Mouse (Mus musculus) spleen, adult 12 weeks (tissue): ENCODE results near the gene Flt4.
"Not testable (repeated sequence)": the region's sequence is repeated elsewhere in the genome, so short reads cannot be mapped to it uniquely, and the experiment has no call there.

ENCODE experiments used
- DNase-seq: peaks from one replicate; pipeline ENCODE4 v3.0.0; 2022; ENCODE audit warnings: low spot score

Gene Flt4

DNA sequence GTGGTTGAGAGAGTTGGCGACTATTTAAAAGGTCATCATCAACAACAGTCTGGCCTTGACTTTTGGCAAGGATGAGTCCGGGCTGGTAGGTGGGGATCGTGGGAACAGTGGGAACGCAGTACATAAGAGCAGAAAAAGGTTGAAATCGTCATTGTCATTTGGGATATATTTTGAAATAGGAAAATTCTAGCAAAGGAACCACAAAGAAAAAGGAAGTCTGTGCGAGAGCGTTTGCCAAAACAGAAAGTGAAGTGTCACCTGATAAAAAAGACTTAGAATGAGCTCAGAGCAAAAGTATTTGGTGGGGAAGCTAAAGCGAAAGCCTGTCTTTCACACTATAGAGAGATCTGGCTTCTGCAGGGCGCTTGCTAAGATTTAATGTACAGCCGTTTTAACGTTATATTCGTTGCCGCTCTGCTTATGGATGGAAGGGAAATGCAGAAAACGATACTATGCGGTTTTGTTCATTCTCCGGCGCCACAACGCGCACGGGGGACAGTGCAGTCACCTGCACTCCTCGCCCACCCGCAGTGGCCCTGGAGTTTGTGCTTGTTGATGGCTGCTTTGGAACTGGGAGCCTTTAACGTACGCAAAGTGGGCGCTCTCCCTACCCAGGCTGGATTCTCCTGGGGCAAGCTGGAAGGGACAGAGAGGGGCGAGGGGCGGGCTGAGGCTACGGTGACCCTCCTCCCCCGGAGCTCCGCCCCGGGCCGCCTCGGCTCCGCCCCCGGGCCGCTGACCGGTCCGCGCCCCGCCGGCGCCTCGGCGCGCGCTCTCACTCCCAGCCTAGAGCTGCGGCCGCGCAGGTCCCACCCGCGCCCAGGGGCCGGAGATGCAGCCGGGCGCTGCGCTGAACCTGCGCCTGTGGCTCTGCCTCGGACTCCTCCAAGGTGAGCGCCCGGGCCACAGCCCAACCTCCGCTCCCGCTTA is at the start of gene Flt4:
Flt4 (plus strand) TSS at position 326 of the 930 bp plus-strand sequence.
- DNase-seq: not testable (repeated sequence)

DNA sequence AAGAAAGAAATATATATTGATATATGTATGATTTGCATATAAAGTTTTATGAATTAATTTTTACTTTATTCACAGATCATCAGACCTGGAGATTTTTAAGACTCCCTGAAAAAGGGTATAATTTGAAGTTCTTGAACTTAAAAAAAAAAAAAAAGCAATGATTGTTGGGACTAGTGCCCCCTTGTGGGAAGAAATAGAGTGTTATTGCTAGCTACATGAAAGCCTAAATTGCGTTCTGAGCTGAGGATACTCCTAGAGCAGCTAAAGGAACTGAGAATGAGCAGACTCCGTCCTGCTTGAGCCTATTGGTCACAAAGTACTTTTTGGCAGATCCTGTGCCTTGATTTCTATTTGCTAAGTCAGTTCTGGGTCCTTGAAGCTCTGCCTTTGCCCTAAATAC is 34.0 kb upstream of the Flt4 start:
- not testable (repeated sequence) for DNase-seq

DNA sequence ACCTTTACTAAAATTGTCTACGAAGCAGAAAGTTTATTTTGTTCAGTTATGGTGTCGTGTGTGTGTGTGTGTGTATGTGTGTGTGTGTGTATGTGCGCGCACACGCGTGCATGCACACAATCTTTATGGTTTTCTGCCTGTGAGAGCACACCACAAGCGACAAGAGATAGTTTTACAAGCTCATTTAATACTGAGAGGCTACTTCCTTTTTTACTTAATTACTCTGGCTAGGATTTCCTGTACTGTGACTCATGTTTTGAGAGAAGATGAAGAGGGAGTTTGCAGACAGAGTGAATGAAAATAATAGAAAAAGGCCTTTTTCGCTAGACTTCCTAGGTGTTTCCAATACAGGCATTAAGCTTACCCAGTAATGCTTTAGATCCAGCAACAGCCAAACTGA is 28.6 kb upstream of the Flt4 start:
- not testable (repeated sequence) for DNase-seq

DNA sequence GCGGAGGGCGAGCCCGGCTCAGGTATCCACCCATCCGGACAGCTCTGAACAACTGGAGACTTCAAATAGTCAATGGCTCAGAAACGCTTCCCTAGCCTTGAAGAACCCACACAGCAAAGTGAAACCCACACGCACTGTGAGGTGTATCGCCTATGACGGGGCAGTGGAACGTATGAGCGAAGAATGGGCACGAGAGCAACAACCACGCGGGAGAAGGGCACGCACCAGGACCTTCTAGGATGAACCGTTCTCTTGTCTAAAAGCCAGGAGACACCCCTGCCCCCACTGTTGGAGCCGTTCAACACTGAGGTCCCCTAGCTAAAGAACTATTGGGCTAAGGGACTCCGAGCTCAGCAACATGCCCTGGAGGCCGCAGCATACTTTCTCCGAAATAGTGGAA is 18.9 kb upstream of the Flt4 start:
- no peak for DNase-seq

DNA sequence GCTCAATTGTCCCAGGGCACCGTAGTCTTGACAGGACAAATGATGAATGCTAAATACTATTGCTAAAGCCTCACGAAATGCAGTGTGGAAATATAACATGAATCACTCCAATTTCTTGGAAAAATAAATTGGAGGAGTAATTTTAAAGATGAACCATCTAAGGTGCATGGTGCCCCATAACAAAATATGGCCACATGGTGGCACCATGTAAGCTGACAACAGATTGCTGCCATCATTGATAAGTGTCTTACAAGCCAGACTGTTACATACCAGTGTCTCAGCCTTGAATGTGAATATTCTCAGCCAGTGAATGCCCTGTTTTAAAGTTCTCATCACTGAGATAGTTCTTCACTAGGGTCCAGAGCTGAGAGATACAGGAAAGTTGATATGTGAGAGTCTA is 11.9 kb upstream of the Flt4 start:
- not testable (repeated sequence) for DNase-seq

DNA sequence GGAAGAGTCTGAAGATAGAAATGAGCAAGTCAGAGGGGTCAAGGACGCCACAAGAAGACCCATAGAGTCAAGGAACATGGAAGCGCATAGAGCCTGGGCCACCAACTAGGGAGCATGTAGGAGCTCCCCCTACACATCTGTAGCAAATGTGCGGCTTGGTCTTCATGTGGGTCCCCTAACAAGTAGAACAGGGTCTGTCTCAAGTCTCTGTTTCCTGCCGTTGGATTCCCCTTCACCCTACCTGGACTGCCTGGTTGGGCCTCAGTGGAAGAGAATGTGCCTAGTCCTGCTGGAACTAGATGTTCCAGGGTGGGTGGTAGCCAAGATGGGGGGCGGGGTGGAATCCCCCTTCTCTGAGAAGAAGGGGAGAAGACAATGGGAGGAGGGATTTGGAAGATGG is 757 bp upstream of the Flt4 start:
- DNase-seq: not testable (repeated sequence)

DNA sequence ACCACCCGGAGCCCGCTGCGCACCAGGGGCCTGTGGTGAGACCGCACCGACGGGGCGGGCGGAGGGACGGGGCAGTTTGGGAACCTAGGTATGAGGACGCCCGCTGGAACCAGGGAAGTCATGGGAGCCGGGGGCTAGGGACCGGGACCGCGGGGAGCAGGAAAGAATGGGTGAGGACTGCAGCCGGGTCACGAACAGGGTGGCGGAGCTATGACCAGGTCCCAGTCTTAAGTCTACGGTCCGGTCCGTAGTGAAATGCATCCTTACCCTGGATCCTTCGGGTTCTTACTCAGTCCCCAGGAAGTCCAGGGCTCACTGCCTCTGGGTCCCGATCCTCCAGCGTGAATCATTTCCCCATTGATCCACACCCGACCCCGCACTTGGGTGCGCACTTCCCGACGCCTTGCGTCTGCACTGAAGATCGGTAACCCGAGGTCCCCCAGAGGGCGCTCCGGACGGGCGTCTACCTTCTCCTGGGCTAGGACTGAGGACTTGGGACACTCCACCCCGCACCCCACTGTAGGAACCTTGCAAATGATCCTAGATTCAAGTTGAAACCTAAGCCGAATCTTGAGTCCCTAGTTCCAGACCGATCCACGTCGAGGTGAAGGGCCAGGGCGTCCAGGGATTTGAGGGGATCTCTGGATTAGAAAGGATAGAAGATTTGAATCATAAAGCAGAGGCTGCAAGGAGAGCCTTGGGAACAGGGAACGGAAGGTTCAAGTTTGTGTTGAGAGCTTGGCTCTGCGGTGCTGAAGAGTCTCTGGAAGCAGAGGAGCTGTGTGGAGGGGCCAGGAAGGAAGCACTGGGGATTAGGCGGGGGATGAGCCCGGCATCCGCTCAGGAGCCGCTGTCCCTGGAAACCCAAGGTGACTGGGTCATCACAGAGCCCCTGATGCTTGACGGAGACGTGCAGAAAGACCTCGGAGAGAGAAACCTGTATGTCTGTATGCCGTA is 1.1 kb downstream of the Flt4 start:
- DNase-seq: not testable (repeated sequence)

DNA sequence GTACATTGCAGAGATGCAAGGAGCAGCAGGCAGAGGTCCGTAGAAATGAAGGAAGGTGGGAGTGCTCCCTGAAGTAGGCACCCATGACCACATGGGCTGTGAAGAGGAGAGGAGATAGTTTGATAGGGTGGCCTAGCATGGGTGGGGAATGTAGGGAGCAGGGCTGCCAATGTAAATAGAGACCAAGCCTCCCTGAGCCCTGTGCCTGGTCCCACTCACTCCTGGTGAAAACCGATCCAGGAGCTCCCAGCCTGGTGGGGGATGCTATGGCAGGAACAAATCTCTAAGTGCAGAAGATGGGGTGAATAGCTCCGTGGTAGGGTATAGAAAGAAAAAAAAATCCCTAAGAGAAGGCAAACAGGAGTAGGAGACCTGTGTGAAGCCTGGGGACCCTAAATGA is 2.3 kb downstream of the Flt4 start:
- not testable (repeated sequence) for DNase-seq

DNA sequence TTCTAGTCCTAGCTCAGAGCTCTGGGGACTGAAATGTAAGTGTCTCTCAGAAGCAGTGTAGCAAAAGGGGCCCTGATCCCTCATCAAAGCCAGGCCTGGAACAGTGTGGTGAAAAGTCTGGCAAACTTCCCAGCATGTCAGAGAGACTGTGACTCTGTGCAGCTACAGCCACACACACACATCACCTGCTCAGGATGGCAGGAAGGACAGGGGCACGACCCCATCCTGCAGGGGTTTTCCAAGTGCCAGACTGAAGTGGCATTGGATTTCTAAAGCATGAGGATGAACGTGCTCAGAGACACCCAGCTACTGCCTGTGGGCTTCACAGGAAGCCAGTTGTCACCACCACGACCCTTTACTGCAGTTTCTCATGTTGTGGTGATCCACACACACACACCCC is 3.1 kb downstream of the Flt4 start:
- no peak for DNase-seq

DNA sequence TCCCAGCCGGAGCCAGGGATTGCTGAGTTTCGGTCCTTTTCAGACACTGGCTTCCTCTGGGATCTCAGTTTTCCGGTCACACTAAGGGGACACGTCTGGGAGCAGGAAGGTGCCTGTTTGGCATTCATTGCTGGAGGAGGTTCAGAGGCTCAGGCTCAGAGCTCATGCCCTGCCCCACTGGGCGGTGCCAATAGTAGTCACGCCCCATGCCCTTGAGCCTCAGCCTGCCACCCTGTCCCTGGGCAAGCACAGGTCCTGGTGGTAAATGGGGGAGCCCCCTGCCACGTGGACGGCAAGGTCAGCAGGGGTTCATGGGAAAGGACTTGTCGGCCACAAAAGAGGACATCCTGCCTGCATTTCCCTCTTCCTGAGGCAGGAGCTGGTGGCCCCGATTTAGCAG is 4.3 kb downstream of the Flt4 start:
- no peak for DNase-seq

DNA sequence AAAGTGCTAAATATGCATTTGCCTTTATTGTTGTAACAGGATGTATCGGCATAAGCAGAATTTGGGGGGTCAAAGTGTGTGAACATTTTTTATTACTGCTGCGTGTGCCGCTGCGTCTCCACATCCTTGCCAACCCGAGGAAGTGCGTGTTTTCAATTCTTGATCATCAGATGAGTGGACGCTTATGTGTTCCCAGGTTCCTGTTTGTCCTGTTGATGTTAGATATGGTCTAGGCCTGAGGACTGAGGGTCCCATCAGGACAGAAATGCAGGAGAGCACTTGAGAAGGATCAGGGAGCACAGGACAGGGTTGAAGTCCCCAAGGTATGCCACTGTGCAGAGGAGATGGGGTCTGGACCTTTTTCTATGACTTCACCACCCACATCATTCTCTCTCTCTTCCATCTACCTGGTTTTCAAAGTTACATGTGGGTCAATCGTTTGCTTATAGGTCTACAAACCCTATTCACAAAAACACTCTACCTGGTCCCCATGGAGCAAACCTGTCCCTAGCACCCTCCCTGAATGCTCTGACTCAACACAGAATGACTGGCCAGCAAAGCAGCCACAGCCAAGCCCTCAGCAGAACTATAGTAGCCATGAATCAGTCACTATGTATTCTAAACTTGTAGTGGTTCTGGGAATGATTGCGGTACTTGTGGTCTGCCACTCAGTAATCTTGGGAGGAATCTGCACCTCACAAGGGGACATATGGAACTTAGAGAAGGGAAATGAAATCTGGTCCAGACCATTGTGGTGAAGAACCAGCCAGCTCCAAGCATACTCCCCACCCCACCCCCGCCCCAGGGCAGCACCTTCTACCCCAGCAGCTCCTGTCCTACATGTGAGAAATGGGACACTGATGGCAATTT is 7.0 kb downstream of the Flt4 start:
- DNase-seq: no peak

DNA sequence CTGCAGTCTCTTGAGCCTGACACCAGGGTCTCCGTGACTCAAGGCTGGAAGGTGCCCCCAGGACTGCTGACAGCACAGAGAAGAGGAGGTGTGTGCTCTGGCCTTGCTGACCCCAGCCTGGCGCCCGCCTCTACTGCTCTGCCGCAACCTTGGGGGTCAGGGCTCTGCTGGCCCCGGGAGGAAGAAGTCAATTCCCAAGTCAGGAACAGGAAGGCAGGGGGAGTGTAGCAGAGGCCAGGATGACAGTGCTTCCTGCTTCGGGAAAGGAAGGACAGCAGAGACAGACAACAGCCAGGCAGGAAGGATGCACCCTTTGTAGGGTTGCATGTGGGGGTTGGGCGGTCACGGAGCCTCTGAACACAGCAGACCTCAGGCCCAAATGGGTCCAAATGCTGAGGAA is 9.4 kb downstream of the Flt4 start:
- no peak for DNase-seq

DNA sequence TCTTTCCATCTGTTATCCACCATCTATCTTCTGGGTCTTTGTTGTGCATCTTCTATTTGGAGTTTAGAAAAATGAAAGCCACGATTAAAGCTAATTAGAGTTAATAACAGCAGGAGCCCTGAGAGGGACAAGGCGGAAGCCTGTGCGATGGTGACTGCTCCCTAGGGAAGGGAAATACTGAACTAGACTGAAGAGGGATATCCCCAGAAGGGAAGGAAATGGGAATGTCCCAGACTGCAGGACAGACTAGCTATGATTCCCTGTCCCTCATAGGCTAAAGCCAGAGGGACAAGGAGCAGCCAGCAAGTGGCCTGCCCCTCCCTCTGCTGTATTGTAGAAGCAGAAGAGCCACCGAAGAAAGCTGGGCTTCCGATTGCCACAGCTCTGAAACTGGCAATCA is 12.9 kb downstream of the Flt4 start:
- no peak for DNase-seq

DNA sequence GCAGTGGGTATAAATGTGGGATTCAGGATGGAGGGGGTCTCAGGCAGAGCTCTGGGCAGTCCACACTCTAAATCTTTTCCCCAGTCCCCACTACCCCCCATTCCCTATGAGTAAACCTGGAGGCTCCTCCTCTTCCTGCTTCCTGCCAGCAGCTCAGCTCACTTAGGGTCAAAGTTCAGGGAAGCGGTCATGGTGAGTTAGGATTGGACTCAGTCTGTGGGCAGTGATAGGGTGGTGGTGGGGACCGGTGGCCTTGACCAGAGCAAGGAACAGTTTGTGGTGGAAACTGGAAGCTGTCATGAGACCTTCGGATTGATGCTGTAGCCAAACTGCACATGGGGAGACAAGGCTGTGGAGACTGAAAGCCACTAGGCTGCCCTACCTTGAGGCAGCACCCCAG is 15.1 kb downstream of the Flt4 start:
- DNase-seq: no peak

DNA sequence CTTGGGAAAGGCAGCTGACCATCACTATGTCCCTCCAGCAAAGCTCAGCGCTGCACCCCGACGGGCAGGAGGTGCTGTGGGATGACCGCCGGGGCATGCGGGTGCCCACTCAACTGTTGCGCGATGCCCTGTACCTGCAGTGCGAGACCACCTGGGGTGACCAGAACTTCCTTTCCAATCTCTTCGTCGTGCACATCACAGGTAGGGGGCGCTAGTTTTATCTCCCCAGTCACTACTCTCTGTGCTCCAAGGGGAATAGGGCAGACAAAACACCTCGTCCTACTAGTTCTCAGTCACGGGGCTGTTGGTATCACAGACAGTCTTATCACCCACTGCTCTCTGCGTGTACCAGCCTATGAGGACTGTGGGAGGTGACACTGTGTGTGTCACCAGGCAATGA is 16.8 kb downstream of the Flt4 start:
- no peak for DNase-seq

DNA sequence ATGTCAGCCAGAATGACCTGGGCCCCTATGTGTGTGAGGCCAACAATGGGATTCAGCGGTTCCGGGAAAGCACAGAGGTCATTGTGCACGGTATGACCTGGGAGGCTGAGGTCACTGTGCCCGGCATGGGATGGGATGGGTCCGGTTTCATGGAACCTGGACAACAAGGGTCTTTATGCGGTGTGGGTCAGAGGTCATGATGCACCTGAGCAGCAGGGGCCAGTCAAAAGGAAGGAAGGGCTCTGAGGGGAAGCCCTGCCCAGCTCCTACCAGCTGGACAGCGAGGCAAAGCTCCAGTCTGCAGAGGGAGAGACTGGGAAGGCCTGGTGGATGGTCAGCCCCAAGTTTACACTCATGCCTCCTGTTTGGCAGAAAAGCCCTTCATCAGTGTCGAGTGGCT is 17.7 kb downstream of the Flt4 start:
- DNase-seq: no peak

DNA sequence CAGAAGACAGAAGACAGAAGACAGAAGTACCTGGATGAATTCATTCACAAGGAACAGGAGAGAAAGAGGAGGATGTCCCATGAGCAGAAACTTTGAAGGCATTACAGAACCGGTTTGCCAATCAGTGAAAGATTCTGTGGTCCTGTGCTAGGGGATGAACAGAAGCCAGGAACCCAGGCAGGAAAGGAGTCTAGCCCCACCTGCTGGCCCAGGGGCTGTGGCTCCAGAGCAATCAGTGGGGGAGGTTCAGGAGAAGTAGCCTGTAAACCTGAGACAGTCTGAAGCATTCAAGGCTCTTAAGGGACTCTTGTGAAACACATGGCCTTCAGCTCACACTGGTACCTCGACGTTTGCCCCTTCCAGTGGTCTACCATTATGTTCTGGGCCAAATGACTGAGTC is 22.1 kb downstream of the Flt4 start:
- DNase-seq: no peak

DNA sequence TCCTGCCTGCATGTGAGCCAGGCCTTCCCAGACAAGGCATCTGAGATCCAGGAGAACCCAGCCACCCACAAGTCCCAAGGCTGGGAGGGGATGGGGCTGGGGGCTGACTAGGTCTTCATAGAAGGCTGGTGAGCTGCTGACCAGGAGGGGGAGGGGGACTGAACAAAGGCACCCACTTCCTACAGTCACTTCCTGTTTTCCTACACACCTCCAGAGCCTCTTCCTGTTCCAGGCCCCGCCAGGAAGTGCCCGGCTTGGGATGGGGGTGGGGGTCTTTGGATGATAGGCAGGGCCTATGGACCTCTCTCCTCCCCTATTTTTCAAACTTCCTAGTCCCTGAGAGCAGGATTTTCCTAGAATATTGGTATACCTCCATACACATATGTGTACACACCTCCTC is 23.2 kb downstream of the Flt4 start:
- no peak for DNase-seq

DNA sequence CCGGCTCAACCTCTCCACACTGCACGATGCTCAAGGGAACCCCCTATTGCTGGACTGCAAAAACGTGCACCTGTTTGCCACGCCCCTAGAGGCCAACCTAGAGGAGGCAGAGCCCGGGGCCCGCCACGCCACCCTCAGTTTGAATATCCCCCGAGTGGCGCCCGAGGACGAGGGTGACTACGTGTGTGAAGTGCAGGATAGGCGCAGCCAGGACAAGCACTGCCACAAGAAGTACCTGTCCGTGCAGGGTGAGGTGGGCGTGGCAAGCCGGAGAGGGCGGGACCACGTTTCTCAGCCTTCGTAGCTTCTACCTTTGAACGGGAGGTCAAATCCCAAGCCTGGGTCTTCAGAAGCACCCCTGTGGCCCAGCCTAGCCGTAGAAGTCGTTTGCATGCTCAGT is 25.0 kb downstream of the Flt4 start:
- DNase-seq: no peak

DNA sequence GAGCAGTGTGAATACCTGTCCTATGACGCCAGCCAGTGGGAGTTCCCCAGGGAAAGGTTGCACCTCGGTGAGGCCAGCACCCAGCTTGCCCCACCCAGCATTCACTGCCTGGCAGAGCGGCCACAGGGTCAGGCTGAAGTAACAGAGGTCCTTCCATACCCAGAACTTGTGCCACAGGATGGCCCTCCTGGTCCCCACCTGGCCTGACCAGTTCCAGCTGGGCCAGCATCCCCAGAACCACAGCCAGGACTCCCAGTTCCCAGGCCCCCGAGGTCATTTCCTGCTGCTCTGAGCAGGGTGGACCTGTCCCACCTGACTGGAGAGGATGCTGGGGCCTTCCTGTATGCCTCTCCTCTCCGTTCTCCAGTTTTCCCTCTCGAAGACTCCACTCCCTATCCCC is 26.6 kb downstream of the Flt4 start:
- DNase-seq: no peak

DNA sequence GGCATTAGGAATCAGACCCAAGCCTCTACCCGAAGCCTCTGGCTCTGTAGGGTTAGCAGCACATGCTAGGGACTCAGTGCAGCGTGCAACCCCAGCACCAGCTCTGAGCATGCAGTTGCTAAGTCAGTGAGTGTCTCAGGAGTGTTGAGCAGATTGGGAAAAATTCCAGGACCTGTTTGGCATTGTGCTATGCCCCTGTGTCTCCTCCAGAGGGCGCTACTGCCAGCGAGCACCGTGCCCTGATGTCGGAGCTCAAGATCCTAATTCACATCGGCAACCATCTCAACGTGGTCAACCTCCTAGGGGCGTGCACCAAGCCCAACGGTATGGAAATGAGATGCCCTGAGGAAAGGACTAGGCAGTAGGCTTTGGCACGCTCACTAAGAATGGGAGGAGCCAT is 27.4 kb downstream of the Flt4 start:
- DNase-seq: no peak

DNA sequence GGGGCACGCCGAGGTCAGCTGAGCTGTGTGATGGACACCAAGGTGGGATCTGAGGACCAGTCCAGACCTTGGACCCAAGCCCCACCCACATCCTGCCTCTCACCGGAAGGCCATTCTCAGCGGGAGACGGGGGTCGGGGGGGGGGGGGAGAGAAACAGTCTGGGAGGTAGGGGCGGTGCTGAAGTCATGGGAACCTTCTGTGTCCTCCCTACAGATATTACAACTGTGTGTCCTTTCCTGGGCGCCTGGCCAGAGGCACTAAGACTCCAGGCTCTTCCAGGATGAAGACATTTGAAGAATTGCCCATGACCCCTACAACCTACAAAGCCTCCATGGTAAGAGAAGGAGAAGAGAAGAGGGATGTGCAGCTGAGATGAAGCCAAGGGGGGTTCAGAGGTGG is 36.6 kb downstream of the Flt4 start:
- no peak for DNase-seq
